Mouse (Mus musculus): ENCODE results near the gene Fsd2. TPM values are rescaled to one million over a fixed set of nuclear protein-coding genes. Genes with fewer than 3 reads are reported as not detected.

Gene Fsd2
- polyA plus RNA-seq, 1 experiment from 2014 or later: 0.29 TPM

DNA sequence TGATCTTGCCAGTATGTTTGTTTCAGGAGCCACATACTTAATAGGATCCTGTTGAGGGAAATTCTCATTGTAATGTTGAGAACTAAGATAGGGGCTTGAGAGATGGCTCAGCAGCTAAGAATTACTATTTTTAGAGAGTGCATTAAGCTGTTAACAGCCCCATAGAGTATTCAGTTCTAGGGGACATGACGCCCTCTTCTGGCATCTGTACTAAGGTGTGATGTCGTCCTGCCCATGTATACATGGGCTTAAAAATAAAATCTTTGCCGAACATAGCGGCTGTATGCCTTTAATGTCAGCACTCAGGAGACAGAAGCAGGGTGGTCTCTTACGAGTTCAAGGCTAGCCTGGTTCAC lies 4.0 kb upstream of the Fsd2 start:
- H3K4me1 ChIP-seq (replicated peaks; ENCODE audit: control insufficient read depth, insufficient read depth, low read length): 0 out of 2 replicates have a peak, but pooled peaks cover 2% of the 10 kb centered on the region
- no peaks in the 10 kb centered on the region for H3K36me3 ChIP-seq (ENCODE audit: control insufficient read depth, insufficient read depth, low read length)
- no peaks in the 10 kb centered on the region for H3K9me3 ChIP-seq (ENCODE audit: control insufficient read depth, low read length)
- peak overlapping the region; percentile 83; the same call in 1 of the 2 replicates for H3K4me3 ChIP-seq (ENCODE audit: low read depth, low read length)
- H3K9ac ChIP-seq (ENCODE audit: low read depth, low read length): no peak overlapping the region
- H3K27me3 ChIP-seq (ENCODE audit: control insufficient read depth, insufficient read depth, low read length): no peaks in the 10 kb centered on the region
- ATAC-seq (ENCODE audit: low FRiP score): no peak
- DNase-seq (ENCODE audit: low spot score): no peak
- peak overlapping the region; percentile 15; the same call in 1 of the 2 replicates for H3K4me2 ChIP-seq (replicated peaks; ENCODE audit: low read depth, low read length)
- 3% methylated on average over 5 of the region's 5 CpGs for WGBS
- no peak overlapping the region for H3K27ac ChIP-seq (ENCODE audit: low read depth, low read length)

- no peak for ATAC-seq (ENCODE audit: low FRiP score)
- Histone ChIP-seq H3K9me3 (ENCODE audit: control insufficient read depth, low read length) (no peaks in the 10 kb centered on the region), H3K4me1 (replicated peaks; ENCODE audit: control insufficient read depth, insufficient read depth, low read length) (0 out of 2 replicates have a peak, but pooled peaks cover 2% of the 10 kb centered on the region), H3K27ac (ENCODE audit: low read depth, low read length) (no peak overlapping the region), H3K9ac (ENCODE audit: low read depth, low read length) (no peak overlapping the region), H3K4me3 (ENCODE audit: low read depth, low read length) (no peak overlapping the region), H3K4me2 (replicated peaks; ENCODE audit: low read depth, low read length) (no peak overlapping the region), H3K27me3 (ENCODE audit: control insufficient read depth, insufficient read depth, low read length) (no peaks in the 10 kb centered on the region), H3K36me3 (ENCODE audit: control insufficient read depth, insufficient read depth, low read length) (no peaks in the 10 kb centered on the region)
- 87% methylated on average over 3 of the region's 3 CpGs for WGBS
- no peak for DNase-seq (ENCODE audit: low spot score)
These were observed 3.5 kb upstream of the Fsd2 start for GRCm38 (mm10) chr7:81570271-81570670.

- Histone ChIP-seq H3K9me3 (ENCODE audit: control insufficient read depth, low read length) (no peaks in the 10 kb centered on the region), H3K4me2 (replicated peaks; ENCODE audit: low read depth, low read length) (no peak overlapping the region), H3K27me3 (ENCODE audit: control insufficient read depth, insufficient read depth, low read length) (no peaks in the 10 kb centered on the region), H3K36me3 (ENCODE audit: control insufficient read depth, insufficient read depth, low read length) (no peaks in the 10 kb centered on the region), H3K27ac (ENCODE audit: low read depth, low read length) (no peak overlapping the region), H3K9ac (ENCODE audit: low read depth, low read length) (no peak overlapping the region), H3K4me3 (ENCODE audit: low read depth, low read length) (no peak overlapping the region), H3K4me1 (replicated peaks; ENCODE audit: control insufficient read depth, insufficient read depth, low read length) (0 out of 2 replicates have a peak, but pooled peaks cover 2% of the 10 kb centered on the region)
- no peak for DNase-seq (ENCODE audit: low spot score)
- WGBS: 86% methylated on average over 1 of the region's 1 CpGs
- ATAC-seq (ENCODE audit: low FRiP score): no peak
These were observed 3.1 kb upstream of the Fsd2 start for GRCm38 (mm10) chr7:81569851-81570250.

DNA sequence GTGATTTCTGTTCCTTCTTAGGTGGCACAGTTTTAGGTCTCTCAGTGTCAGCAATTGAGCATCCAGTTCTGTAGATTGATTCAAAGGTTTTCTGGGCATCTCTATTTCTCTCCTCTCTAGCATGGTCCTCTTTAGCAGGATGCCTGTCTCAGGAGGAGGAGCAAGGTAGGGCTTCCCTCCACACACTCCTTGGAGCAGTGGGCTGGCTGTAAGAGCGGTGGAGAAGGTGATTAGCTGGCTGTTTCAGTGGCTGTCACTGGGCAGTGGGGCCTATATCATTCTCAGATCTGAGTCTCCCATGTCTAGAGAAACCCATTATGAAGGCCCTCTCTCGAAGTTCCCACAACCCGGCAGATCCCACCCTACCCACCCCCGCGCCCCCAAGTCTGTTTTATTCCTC lies 652 bp upstream of the Fsd2 start:
- H3K4me2 ChIP-seq (replicated peaks; ENCODE audit: low read depth, low read length): no peak overlapping the region
- ATAC-seq (ENCODE audit: low FRiP score): no peak

GRCm38 (mm10) chr7:81566332-81566731 lies 412 bp downstream of the Fsd2 start:
- Histone ChIP-seq H3K4me1 (replicated peaks; ENCODE audit: control insufficient read depth, insufficient read depth, low read length) (no peaks in the 10 kb centered on the region), H3K4me3 (ENCODE audit: low read depth, low read length) (no peak overlapping the region), H3K27me3 (ENCODE audit: control insufficient read depth, insufficient read depth, low read length) (no peaks in the 10 kb centered on the region), H3K27ac (ENCODE audit: low read depth, low read length) (no peak overlapping the region), H3K9ac (ENCODE audit: low read depth, low read length) (no peak overlapping the region), H3K36me3 (ENCODE audit: control insufficient read depth, insufficient read depth, low read length) (no peaks in the 10 kb centered on the region), H3K4me2 (replicated peaks; ENCODE audit: low read depth, low read length) (no peak overlapping the region), H3K9me3 (ENCODE audit: control insufficient read depth, low read length) (no peaks in the 10 kb centered on the region)
- no peak for DNase-seq (ENCODE audit: low spot score)
- ATAC-seq (ENCODE audit: low FRiP score): no peak
- WGBS: 90% methylated on average over 4 of the region's 4 CpGs

More for the DNA sequence above, 652 bp upstream of the Fsd2 start:
- DNase-seq (ENCODE audit: low spot score): no peak
- H3K4me3 ChIP-seq (ENCODE audit: low read depth, low read length): no peak overlapping the region
- 95% methylated on average over 5 of the region's 5 CpGs for WGBS
- no peaks in the 10 kb centered on the region for H3K27me3 ChIP-seq (ENCODE audit: control insufficient read depth, insufficient read depth, low read length)
- no peaks in the 10 kb centered on the region for H3K9me3 ChIP-seq (ENCODE audit: control insufficient read depth, low read length)
- H3K9ac ChIP-seq (ENCODE audit: low read depth, low read length): no peak overlapping the region
- no peak overlapping the region for H3K27ac ChIP-seq (ENCODE audit: low read depth, low read length)
- no peaks in the 10 kb centered on the region for H3K4me1 ChIP-seq (replicated peaks; ENCODE audit: control insufficient read depth, insufficient read depth, low read length)
- no peaks in the 10 kb centered on the region for H3K36me3 ChIP-seq (ENCODE audit: control insufficient read depth, insufficient read depth, low read length)

- no peak overlapping the region for H3K4me2 ChIP-seq (replicated peaks; ENCODE audit: low read depth, low read length)
- H3K9me3 ChIP-seq (ENCODE audit: control insufficient read depth, low read length): no peaks in the 10 kb centered on the region
- no peaks in the 10 kb centered on the region for H3K36me3 ChIP-seq (ENCODE audit: control insufficient read depth, insufficient read depth, low read length)
- no peaks in the 10 kb centered on the region for H3K4me1 ChIP-seq (replicated peaks; ENCODE audit: control insufficient read depth, insufficient read depth, low read length)
- H3K4me3 ChIP-seq (ENCODE audit: low read depth, low read length): no peak overlapping the region
- DNase-seq (ENCODE audit: low spot score) (peak; percentile 27), ATAC-seq (ENCODE audit: low FRiP score) (no peak)
- H3K27me3 ChIP-seq (ENCODE audit: control insufficient read depth, insufficient read depth, low read length): no peaks in the 10 kb centered on the region
- 66% methylated on average over 7 of the region's 7 CpGs for WGBS
- H3K9ac ChIP-seq (ENCODE audit: low read depth, low read length): no peak overlapping the region
- no peak overlapping the region for H3K27ac ChIP-seq (ENCODE audit: low read depth, low read length)
These were observed 1.2 kb downstream of the Fsd2 start for GRCm38 (mm10) chr7:81565381-81566055.

DNA sequence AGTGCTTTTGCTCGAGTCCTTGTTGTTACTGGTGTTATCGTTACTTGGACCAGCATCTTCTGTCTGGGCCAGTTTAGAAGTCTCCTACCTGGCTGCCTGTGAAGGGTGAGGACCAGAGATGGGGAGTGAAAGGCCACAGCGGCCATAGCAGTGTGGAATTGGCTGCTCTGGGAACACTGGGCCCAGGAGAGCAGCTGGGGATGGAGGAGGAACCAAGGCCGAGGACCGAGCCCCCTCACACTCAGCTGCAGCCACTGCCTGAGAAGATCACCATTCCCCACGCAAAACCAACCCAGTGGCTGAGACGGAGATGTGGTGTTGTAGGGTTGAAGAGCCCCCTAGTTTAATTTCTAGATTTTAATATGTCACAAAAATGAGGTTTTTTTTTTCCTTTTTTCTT lies 2.0 kb downstream of the Fsd2 start:
- Histone ChIP-seq H3K9me3 (ENCODE audit: control insufficient read depth, low read length) (no peaks in the 10 kb centered on the region), H3K4me1 (replicated peaks; ENCODE audit: control insufficient read depth, insufficient read depth, low read length) (no peaks in the 10 kb centered on the region), H3K27ac (ENCODE audit: low read depth, low read length) (no peak overlapping the region), H3K36me3 (ENCODE audit: control insufficient read depth, insufficient read depth, low read length) (no peaks in the 10 kb centered on the region), H3K4me3 (ENCODE audit: low read depth, low read length) (no peak overlapping the region), H3K4me2 (replicated peaks; ENCODE audit: low read depth, low read length) (no peak overlapping the region), H3K27me3 (ENCODE audit: control insufficient read depth, insufficient read depth, low read length) (no peaks in the 10 kb centered on the region), H3K9ac (ENCODE audit: low read depth, low read length) (no peak overlapping the region)
- 74% methylated on average over 7 of the region's 7 CpGs for WGBS
- ATAC-seq (ENCODE audit: low FRiP score): no peak
- DNase-seq (ENCODE audit: low spot score): no peak

DNA sequence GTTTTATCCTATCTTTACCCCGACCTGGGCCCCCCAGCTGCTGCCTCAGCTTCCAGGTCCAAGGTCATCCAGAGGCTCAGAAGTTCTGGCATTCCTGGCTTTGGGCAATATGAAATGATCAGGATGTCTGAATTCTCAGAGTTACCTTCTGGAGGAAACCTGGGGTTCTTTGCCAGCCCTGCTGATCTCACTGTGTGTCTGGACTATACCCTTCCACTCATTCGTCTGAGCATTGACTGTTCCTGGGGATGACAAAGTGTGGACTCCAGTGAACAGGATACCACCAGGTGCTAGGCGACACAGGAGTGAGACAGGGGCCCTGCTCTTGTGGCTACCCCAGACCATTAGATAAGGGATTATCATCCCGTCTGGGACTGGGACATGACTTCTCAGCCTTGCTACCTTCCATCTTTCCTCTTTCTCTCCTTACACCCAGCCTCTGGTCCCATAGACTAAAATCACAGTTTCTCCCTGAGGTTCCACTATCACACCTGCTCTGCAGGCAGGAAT lies 3.2 kb downstream of the Fsd2 start:
- Histone ChIP-seq H3K9ac (ENCODE audit: low read depth, low read length) (no peak overlapping the region), H3K4me3 (ENCODE audit: low read depth, low read length) (no peak overlapping the region), H3K27me3 (ENCODE audit: control insufficient read depth, insufficient read depth, low read length) (no peaks in the 10 kb centered on the region), H3K27ac (ENCODE audit: low read depth, low read length) (no peak overlapping the region), H3K4me1 (replicated peaks; ENCODE audit: control insufficient read depth, insufficient read depth, low read length) (no peaks in the 10 kb centered on the region), H3K9me3 (ENCODE audit: control insufficient read depth, low read length) (no peaks in the 10 kb centered on the region), H3K4me2 (replicated peaks; ENCODE audit: low read depth, low read length) (no peak overlapping the region), H3K36me3 (ENCODE audit: control insufficient read depth, insufficient read depth, low read length) (no peaks in the 10 kb centered on the region)
- WGBS: 85% methylated on average over 4 of the region's 4 CpGs
- no peak for DNase-seq (ENCODE audit: low spot score)
- no peak for ATAC-seq (ENCODE audit: low FRiP score)

- Histone ChIP-seq H3K27me3 (ENCODE audit: control insufficient read depth, insufficient read depth, low read length) (no peaks in the 10 kb centered on the region), H3K4me3 (ENCODE audit: low read depth, low read length) (no peak overlapping the region), H3K4me2 (replicated peaks; ENCODE audit: low read depth, low read length) (no peak overlapping the region), H3K9me3 (ENCODE audit: control insufficient read depth, low read length) (no peaks in the 10 kb centered on the region), H3K36me3 (ENCODE audit: control insufficient read depth, insufficient read depth, low read length) (no peaks in the 10 kb centered on the region), H3K9ac (ENCODE audit: low read depth, low read length) (no peak overlapping the region), H3K27ac (ENCODE audit: low read depth, low read length) (peak overlapping the region; percentile 19; the same call in 1 of the 2 replicates), H3K4me1 (replicated peaks; ENCODE audit: control insufficient read depth, insufficient read depth, low read length) (no peaks in the 10 kb centered on the region)
- ATAC-seq (ENCODE audit: low FRiP score) (no peak), DNase-seq (ENCODE audit: low spot score) (no peak)
- WGBS: 78% methylated on average over 5 of the region's 5 CpGs
These were observed 5.5 kb downstream of the Fsd2 start for GRCm38 (mm10) chr7:81561211-81561610.
